Mouse (Mus musculus): ENCODE measurements around the gene Rapsn.

The Rapsn gene

GRCm38 (mm10) chr2:91053181-91053933 is 17.9 kb downstream of the Rapsn start:
- DNase-seq (ENCODE audit: low read depth, low spot score): no peak

GRCm38 (mm10) chr2:91053934-91054382 is 18.5 kb downstream of the Rapsn start, which contains the start of gene Psmc3:
TSS of gene Psmc3 (plus strand) at chr2:91054009.
- peak; percentile 92 for DNase-seq (ENCODE audit: low read depth, low spot score)

GRCm38 (mm10) chr2:91058435-91058834 is 23.0 kb downstream of the Rapsn start:
- DNase-seq (ENCODE audit: low read depth, low spot score): no peak

DNA sequence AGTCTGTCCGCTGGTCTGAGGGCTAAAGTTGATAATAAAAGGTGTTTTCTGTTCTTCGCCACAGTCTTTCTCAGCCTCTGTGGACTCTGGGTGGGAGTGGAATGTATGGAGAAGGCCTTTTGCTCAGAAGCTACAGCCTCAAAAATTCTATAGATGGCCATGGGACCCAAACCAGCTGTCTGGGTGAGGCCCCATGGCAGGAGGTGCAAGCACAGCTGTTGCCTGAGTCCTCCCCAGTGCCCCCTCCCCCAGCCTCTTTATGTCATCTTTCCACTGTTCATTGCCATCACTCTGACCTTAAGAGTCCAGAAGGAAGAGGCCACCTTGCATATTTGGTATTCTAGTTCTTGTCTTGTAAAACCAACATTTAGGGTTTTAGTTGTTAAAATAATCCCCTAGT is 24.0 kb downstream of the Rapsn start:
- no peak for DNase-seq (ENCODE audit: low read depth, low spot score)

- DNase-seq (ENCODE audit: low read depth, low spot score): peak; percentile 82
Measured at GRCm38 (mm10) chr2:91060544-91061355, 25.3 kb downstream of the Rapsn start.

DNA sequence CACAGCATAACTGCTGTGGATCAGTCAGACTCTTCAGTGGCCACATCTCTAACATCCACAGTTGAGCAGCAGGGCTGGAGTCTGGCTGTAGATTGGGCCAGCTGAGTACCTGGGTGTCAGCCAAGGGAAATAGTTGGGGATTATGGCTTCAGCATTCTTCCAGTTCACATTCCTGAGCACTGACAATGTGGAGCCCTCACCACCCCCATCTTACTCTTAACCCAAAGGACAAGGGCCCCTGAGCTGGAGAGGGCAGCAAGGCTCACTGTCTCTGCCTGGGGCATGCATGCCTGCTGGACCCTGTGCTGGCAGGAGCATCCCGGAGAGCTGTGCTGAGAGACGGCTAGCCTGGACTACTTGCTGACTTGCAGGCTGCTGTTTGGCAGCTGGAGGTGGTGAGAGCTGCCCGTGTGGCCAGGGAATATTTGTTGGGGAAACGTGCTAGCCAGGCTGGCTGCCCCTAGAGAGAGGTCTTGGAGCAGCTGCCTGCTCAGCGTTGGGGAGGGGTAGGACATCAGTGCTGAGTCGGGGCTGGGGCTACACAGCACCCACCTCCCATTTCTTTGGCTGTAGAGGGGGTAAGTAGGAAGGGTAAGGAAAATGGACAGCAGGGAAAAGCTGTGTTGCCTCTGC is 26.5 kb downstream of the Rapsn start:
- DNase-seq (ENCODE audit: low read depth, low spot score): no peak

DNA sequence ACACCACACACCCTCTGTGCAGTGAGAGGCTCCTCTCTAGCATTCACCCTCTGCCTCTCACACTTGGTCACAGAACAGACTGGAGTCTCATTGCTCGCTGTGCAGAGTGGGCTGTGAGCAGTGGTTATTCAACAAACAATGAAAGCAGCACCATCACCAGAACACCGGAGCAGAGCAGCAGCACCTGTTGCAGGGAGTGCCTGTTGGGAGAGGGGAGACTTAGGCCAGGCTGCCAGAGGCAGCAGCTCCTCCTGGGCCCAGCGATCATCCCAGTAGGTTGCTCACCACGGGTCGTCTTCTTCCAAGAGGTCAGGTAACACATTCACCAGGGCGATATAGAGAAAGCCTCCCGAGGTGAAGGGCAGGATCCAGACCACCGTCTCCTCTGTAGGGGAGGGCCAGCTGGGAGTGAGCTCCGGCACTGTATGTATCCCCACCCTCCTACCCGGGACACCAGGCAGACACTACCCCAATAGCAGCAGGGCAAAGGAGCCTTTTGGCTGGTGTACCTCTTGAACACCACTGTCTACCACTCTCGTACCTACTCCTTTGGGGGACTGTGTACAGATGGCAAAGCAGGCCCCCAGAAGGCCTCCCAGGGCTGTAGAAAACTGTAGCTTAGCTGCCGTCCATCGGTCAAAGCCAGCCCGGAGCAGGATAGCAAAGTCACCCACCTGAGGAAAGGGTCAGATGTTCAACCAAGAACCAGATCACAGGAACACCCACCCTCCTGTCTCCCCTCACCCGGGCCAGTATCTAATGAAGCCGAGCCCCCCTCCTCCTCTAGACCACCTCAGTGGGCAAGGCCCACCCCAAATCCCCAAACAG is 27.6 kb downstream of the Rapsn start:
- no peak for DNase-seq (ENCODE audit: low read depth, low spot score)

DNA sequence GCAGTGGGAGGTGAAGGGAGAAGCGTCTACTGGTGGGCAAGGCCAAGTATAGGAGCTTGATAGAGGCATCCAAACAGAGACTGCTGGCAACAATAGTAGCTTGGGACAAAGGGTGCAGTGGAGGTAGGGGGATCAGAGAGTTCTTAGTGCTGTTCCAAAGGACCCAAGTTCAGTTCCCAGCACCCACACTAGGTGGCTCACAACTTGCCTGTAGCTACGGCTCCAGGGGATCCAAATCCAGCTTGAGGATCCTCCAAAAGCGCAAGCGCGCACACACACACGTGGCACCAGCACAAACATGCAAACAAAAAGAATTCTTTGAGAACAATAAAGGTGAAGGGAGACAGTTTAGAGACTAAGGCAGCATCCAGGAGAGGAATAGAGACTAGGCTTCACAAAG is 28.8 kb downstream of the Rapsn start:
- DNase-seq (ENCODE audit: low read depth, low spot score): peak; percentile 80

- peak; percentile 82 for DNase-seq (ENCODE audit: low read depth, low spot score)
Measured at GRCm38 (mm10) chr2:91065544-91065943, 30.1 kb downstream of the Rapsn start.

DNA sequence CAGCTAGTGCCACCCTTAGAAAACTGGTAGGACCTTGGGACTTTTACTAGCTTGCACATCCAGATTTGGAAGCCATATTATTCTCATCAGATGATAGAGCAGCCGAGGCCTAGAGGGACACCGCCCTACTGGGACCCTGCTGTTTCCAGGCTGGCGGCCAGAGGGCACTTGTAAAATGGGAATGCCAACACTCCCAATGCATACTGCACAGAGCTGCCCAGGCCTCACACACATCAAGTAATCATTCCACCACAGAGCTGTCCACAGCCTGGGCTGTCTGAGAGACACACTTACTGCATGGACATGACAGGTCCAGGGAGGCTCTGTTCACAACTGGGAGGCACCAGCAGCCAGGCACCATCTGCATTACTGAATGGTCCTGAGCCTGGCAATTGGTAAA is 31.0 kb downstream of the Rapsn start:
- no peak for DNase-seq (ENCODE audit: low read depth, low spot score)

GRCm38 (mm10) chr2:91068162-91068871 is 32.9 kb downstream of the Rapsn start:
- no peak for DNase-seq (ENCODE audit: low read depth, low spot score)

- no peak for DNase-seq (ENCODE audit: low read depth, low spot score)
Measured at GRCm38 (mm10) chr2:91068872-91069165, 33.4 kb downstream of the Rapsn start.

DNA sequence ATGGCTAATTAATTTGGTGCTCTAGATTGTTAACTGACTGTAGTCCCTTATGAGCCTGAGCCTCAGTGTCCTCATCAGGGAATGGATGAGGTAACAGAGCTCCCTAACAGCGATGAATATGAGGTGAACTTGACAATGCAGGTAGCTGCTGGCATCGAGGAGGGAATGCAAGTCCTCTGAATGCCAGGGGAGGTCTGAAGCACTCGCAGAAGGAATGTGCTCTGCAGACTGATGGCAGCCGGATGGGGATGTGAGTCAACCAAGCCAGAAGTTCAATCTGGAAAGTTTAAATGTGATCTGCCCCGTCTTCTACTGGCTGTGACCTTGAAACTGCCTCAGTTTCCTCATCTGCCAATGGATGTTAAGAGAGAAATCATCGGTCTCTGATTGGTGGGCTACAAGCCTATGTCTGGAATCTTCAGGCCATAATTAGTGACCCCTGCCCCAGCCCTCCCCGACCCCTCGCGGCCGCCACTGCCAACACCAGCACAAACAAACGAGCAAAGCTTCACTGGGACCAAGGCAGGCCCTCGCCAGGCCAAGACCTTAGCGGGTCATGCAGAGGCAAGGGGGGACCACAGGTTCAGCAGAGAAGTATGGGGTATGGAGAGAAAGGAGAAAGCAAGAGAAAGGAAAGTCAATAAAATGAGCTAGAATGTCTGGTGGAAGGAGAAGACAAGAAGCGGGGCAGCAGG is 34.0 kb downstream of the Rapsn start:
- DNase-seq (ENCODE audit: low read depth, low spot score): peak; percentile 39

DNA sequence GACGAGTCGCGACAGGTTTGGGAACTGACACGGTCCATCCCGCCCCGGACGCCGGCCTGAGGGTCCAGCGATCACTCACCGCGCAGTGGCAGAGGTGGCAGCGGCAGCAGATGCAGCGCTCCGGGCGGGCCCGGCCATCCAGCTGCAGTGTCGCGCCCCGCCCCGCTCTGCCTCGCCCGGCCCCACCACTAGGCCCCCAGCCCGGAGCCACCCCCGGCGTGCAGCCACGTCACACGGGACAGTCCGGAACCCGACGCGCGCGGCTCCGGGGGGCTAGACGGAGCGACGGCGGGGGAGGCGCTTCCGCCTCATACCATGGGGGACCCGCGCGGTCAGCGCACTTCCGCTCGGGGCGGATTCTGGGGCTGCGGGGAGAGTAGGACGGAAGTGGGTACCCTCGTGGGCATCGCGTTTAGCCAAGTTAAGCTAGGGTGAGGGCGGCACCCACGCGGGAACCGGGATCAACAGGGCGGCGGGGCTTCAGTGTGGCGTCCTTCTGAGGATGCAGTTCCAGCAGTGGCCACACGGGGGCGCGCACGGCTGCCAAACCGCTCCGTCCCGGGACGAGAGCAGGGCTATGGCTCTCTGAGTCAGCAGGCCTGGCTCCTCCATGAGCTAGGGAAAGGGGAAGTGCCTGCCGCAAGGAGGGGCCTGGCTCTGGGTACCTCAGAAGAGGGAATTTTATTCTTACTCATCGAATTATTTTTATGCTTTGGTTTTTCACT is 34.8 kb downstream of the Rapsn start, which contains the start of gene Slc39a13:
Gene Slc39a13, minus strand, starts transcription at position 342 of the 725 bp plus-strand sequence.
- peak; percentile 94 for DNase-seq (ENCODE audit: low read depth, low spot score)

DNA sequence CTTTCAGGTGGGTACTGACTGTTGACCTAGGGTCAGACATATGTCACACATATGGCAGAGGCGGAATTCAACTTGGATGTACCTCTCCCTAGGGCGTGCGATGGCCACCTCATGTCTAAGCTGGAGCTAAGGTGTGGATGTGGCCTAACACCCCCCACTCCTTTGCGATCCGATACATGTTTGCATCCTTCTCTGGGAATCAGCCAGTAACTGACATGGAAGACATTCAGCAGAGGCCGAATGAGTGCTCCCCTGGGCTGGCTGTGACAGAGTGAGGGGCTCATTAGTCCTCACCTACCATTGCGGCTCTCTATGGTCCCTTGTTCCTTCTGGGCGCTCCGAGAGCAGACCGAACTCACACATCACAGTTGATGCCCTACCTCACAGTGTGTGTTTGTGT is 35.6 kb downstream of the Rapsn start:
- DNase-seq (ENCODE audit: low read depth, low spot score): no peak

GRCm38 (mm10) chr2:91072092-91072491 is 36.7 kb downstream of the Rapsn start:
- DNase-seq (ENCODE audit: low read depth, low spot score): no peak

- no peak for DNase-seq (ENCODE audit: low read depth, low spot score)
Measured at GRCm38 (mm10) chr2:91077957-91078313, 42.5 kb downstream of the Rapsn start.

DNA sequence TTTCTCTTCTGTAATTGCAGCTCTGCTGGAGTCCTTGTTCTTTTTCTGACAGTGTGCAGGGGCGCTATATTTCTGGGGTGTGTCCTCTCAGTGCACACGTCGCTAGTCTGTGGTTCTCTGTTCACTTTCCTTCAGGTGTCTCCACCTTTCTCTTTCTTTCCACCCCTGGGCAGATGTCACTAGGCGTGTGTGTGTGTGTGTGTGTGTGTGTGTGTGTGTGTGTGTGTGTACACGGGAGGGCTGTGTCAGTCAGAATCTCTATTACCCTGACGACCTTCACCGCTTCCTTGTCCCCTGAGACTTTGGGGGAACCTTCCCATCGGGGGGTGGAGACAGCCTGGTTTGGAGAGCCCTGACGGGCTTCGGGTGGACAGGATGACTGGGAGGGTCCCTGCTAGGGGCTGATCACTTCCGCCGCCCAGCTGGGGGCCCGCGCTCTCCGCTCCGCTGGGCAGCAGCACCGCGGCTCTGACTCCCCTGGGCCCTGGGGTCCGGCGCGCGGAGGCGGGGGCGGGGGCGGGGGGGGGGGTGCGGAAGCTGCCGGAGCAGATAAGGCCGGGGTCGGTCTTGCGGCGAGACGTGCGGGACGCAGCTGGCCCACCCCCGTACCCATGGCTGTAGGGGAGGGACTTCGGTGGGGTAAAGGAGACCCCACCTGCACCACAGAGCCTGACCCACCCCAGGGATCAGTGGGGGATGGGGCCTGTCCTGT is 43.0 kb downstream of the Rapsn start:
- no peak for DNase-seq (ENCODE audit: low read depth, low spot score)

- no peak for DNase-seq (ENCODE audit: low read depth, low spot score)
Measured at GRCm38 (mm10) chr2:91079026-91079384, 43.6 kb downstream of the Rapsn start.

Measured in R1 (cell line).